Mouse (Mus musculus) intestine, embryonic 16.5 days (tissue): Measurements from ENCODE around the gene Degs2. TPM values are rescaled to one million over a fixed set of nuclear protein-coding genes. Genes with fewer than 3 reads are reported as not detected.

Experiments
- ATAC-seq: fragments of 200-750 bp; cut with Nextera tagmentation; 2 replicates; pipeline ENCODE4 v1.8.0; 2017; ENCODE audit warnings: moderate TSS enrichment, moderate library complexity
- H3K27ac ChIP-seq: fragments of 300-500 bp; sonication (generic); 2 replicates; pipeline ENCODE4 v1.5.1; 2014; ENCODE audit warnings: mild to moderate bottlenecking, low read length
- H3K27me3 ChIP-seq: fragments of 300-500 bp; sonication (generic); replicated peaks from 2 replicates; pipeline ENCODE4 v1.6.1; 2014; ENCODE audit warnings: low read length, control low read depth, mixed read lengths; ENCODE audit not compliant: control insufficient read depth, insufficient read depth
- H3K36me3 ChIP-seq: fragments of 300-500 bp; sonication (generic); 2 replicates; pipeline ENCODE4 v1.6.1; 2014; ENCODE audit warnings: low read length, control low read depth; ENCODE audit not compliant: control insufficient read depth, insufficient read depth
- H3K4me1 ChIP-seq: fragments of 300-500 bp; sonication (generic); 2 replicates; pipeline ENCODE4 v1.6.1; 2014; ENCODE audit warnings: low read length, control low read depth, mixed read lengths; ENCODE audit not compliant: control insufficient read depth, insufficient read depth
- H3K4me2 ChIP-seq: fragments of 300-500 bp; sonication (generic); 2 replicates; pipeline ENCODE4 v1.6.1; 2014; ENCODE audit warnings: low read depth, low read length, control low read depth
- H3K4me3 ChIP-seq: fragments of 300-500 bp; sonication (generic); 2 replicates; pipeline ENCODE4 v1.5.1; 2014; ENCODE audit warnings: mild to moderate bottlenecking, low read length
- H3K9ac ChIP-seq: fragments of 300-500 bp; sonication (generic); 2 replicates; pipeline ENCODE4 v1.6.1; 2014; ENCODE audit warnings: low read depth, low read length
- H3K9me3 ChIP-seq: fragments of 300-500 bp; sonication (generic); 2 replicates; pipeline ENCODE4 v1.6.1; 2016; ENCODE audit warnings: low read length, control low read depth; ENCODE audit not compliant: control insufficient read depth
- WGBS: fragments of 180-500 bp; shearing (Covaris S2); extraction: QIAGEN DNeasy Blood & Tissue Kit; methylation state at CpG from one replicate; pipeline ENCODE4 v1.1.7; 2014; 5-methylcytosine and 5-hydroxymethylcytosine counted together
- polyA plus RNA-seq: library from polyadenylated mRNA; unstranded; fragments of >200 nt; fragmentation: Nextera tagmentation; extraction: Ambion mirVana; gene quantifications from 2 replicates; pipeline ENCODE4 v1.2.1, GENCODE M21; 2015

Gene Degs2
- polyA plus RNA-seq, 1 experiment from 2014 or later: 161 TPM

DNA sequence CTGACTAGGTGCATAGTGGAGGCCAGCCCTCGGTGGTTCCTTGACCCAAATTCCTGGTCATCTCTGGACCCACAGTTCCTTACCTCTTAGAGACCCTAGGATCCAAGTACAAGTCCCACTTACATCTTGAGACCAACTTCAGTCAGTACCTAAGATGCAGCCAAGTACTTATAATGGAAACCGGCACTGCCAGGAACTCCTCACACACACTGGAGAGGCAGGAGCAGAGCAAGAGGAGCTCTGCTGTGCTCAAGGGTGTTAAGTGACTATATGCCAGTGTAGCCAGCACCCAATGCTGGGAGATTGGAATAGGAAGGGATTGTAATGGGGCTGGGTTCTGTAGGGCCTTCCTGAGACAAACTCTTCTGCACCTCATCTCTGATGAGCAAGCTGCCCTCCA, 27.2 kb downstream of the Degs2 start:
- Histone ChIP-seq H3K4me1 (peaks cover 2% of the 10 kb centered on the region; the same call in 1 of the 2 replicates), H3K4me2 (no peak overlapping the region), H3K36me3 (peaks cover 5% of the 10 kb centered on the region; the same call in 1 of the 2 replicates), H3K9ac (no peak overlapping the region), H3K4me3 (no peak overlapping the region), H3K27me3 (no peaks in the 10 kb centered on the region), H3K27ac (no peak overlapping the region), H3K9me3 (no peaks in the 10 kb centered on the region)
- no peak for ATAC-seq
- 86% methylated on average over 2 of the region's 2 CpGs for WGBS

DNA sequence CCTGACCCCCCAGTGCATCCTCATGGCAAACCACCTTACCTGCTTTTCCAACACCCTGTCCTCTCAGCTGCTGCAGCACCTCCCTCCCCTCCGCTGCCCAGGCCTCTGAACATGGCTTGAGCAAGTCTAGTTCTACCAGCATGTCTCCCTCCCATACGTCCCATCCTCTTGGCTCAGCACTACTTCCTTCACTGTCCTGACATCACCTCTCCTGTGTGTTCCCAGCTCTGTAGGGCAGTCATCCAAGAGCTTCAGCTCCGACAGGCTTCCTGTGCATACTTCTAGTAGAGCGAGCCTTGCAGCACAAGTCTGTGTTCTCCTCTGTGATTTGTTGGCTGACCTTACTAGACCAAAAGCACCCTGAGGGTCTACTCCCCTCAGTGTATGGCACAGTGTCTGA, 27.6 kb downstream of the Degs2 start:
- H3K4me3 ChIP-seq: no peak overlapping the region
- peaks cover 5% of the 10 kb centered on the region; the same call in 1 of the 2 replicates for H3K36me3 ChIP-seq
- no peaks in the 10 kb centered on the region for H3K27me3 ChIP-seq
- peaks cover 2% of the 10 kb centered on the region; the same call in 1 of the 2 replicates for H3K4me1 ChIP-seq
- ATAC-seq: no peak
- H3K27ac ChIP-seq: no peak overlapping the region
- no peak overlapping the region for H3K9ac ChIP-seq
- H3K4me2 ChIP-seq: no peak overlapping the region
- H3K9me3 ChIP-seq: no peaks in the 10 kb centered on the region
- WGBS: 84% methylated on average over 4 of the region's 4 CpGs

DNA sequence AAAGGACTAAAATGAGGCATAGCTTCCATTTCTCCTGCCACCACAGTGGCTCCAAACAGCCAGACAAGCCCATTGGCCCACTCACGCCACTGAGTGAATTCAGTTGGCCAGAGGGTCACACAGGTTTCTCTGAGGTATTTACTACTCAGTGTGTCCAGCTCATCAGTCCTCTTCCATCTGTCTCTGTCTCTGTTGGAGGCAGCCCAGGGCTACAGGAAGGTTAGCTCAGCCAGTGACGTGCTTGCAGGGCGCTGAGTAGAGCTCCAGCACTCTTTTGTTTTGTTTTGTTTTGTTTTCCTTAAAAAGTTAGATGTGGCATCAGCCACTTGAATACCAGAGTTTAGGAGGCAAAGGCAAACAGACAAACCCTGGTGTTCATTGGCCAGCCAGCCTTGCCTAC, 28.6 kb downstream of the Degs2 start:
- no peak for ATAC-seq
- no peak overlapping the region for H3K4me2 ChIP-seq
- no peak overlapping the region for H3K4me3 ChIP-seq
- no peaks in the 10 kb centered on the region for H3K9me3 ChIP-seq
- no peak overlapping the region for H3K27ac ChIP-seq
- no peak overlapping the region for H3K9ac ChIP-seq
- H3K36me3 ChIP-seq: peaks cover 5% of the 10 kb centered on the region; the same call in 1 of the 2 replicates
- 89% methylated on average over 3 of the region's 3 CpGs for WGBS
- H3K4me1 ChIP-seq: peaks cover 2% of the 10 kb centered on the region; the same call in 1 of the 2 replicates
- H3K27me3 ChIP-seq: no peaks in the 10 kb centered on the region

DNA sequence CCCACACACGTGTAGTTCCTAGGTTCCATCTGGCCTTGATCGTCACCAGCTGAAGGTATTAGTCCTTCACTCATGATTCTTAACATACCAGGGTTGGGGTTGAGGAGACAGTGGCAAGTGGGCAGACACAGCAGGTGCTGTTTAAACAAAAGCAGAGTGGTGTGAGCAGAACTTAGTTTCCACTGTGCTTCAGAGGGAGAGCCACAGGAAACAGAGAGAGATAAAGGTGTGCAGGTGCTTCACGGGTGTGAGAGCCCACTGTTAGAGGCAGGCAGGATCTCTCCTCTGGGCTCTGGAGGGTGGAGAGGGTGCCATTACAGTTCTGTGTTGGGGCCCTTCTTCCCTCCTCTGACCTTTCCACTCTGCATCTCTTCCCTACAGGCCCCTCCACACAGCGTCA, 29.2 kb downstream of the Degs2 start:
- Histone ChIP-seq H3K4me1 (peaks cover 2% of the 10 kb centered on the region; the same call in 1 of the 2 replicates), H3K4me2 (no peak overlapping the region), H3K36me3 (peaks cover 5% of the 10 kb centered on the region; the same call in 1 of the 2 replicates), H3K4me3 (no peak overlapping the region), H3K27ac (no peak overlapping the region), H3K27me3 (no peaks in the 10 kb centered on the region), H3K9ac (no peak overlapping the region), H3K9me3 (no peaks in the 10 kb centered on the region)
- 87% methylated on average over 4 of the region's 4 CpGs for WGBS
- ATAC-seq: no peak

DNA sequence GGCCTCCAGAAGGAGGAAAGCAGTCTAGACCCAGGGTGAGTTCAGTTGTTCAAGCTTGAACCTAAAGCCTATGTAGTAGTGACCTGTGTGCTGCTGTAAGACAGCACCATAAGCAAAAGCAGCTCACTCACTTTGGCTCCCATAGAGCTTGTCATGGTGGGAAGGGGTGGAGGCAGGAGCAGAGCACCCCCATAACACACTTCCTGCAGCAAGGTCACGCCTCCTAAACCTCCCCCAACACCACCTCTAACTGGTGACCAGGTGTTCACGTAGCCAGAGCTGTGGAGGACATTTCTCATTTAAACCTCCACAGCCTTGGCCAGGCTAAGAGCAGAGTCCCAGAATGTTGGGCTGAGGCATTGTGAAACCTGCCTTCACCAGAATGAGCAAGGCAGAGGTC, 30.6 kb downstream of the Degs2 start:
- Histone ChIP-seq H3K9ac (no peak overlapping the region), H3K4me1 (peaks cover 2% of the 10 kb centered on the region; the same call in 1 of the 2 replicates), H3K4me3 (no peak overlapping the region), H3K27me3 (no peaks in the 10 kb centered on the region), H3K27ac (no peak overlapping the region), H3K36me3 (no peaks in the 10 kb centered on the region), H3K9me3 (no peaks in the 10 kb centered on the region), H3K4me2 (no peak overlapping the region)
- WGBS: 92% methylated on average over 2 of the region's 2 CpGs
- ATAC-seq: no peak

DNA sequence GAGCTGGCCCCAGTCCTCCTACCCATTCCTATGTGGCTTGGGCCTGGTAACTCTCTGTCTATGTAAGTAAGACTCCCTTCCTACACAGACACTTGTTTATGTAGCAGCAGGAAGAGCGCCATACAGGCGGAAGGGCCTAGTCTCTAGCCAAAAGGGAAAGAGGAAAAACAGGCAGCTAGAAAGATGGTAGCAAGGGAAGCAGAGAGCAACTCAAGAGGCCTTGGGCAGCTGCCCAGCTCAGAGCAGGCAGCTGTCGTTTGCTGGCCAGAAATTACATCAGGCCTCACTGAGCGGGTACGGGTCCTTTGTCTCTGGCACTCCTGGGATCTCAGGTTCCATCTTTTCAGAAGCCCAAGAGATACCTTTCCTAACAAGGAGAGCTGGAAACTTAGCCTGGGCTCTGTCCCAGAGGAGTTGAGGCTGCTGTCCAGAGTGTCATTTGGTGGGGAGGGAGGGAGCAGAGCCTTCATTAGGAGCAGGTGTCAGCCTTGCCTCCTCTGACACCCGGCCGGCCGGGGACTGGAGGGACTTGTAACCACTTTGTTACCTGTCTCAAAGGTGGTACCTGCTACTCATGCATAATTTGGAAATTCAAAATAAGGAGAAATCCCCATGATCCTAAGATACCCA, 33.4 kb downstream of the Degs2 start:
- Histone ChIP-seq H3K27me3 (no peaks in the 10 kb centered on the region), H3K27ac (no peak overlapping the region), H3K9ac (no peak overlapping the region), H3K4me3 (no peak overlapping the region), H3K4me1 (no peaks in the 10 kb centered on the region), H3K9me3 (no peaks in the 10 kb centered on the region), H3K36me3 (no peaks in the 10 kb centered on the region), H3K4me2 (no peak overlapping the region)
- 68% methylated on average over 8 of the region's 8 CpGs for WGBS
- 0 out of 2 replicates have a peak, but pooled peaks have one; percentile 27 for ATAC-seq

DNA sequence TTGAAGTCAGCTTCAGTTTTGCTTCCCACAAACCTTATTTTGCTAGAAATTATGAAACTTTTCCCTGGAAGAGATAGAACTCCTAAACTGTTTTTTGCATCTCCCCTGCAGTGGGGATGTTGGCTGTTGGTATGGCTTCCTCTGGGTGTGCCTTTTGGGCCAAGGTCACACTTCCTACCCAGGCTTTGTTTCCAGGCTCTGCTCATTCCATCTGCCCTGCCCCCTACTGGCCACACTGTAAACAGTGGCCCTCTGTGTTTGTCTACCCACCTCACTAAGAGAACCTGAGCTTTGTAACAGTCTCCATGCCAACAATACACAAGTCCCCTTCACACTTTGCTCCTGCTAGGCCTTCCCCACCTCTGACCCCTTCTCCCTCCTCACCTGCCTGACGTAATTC, 44.8 kb downstream of the Degs2 start:
- no peaks in the 10 kb centered on the region for H3K36me3 ChIP-seq
- H3K4me3 ChIP-seq: no peak overlapping the region
- peak; percentile 45; the same call in 1 of the 2 replicates for ATAC-seq
- no peak overlapping the region for H3K4me2 ChIP-seq
- no peaks in the 10 kb centered on the region for H3K4me1 ChIP-seq
- 84% methylated on average over 1 of the region's 1 CpGs for WGBS
- H3K9me3 ChIP-seq: no peaks in the 10 kb centered on the region
- no peaks in the 10 kb centered on the region for H3K27me3 ChIP-seq
- H3K27ac ChIP-seq: no peak overlapping the region
- no peak overlapping the region for H3K9ac ChIP-seq

DNA sequence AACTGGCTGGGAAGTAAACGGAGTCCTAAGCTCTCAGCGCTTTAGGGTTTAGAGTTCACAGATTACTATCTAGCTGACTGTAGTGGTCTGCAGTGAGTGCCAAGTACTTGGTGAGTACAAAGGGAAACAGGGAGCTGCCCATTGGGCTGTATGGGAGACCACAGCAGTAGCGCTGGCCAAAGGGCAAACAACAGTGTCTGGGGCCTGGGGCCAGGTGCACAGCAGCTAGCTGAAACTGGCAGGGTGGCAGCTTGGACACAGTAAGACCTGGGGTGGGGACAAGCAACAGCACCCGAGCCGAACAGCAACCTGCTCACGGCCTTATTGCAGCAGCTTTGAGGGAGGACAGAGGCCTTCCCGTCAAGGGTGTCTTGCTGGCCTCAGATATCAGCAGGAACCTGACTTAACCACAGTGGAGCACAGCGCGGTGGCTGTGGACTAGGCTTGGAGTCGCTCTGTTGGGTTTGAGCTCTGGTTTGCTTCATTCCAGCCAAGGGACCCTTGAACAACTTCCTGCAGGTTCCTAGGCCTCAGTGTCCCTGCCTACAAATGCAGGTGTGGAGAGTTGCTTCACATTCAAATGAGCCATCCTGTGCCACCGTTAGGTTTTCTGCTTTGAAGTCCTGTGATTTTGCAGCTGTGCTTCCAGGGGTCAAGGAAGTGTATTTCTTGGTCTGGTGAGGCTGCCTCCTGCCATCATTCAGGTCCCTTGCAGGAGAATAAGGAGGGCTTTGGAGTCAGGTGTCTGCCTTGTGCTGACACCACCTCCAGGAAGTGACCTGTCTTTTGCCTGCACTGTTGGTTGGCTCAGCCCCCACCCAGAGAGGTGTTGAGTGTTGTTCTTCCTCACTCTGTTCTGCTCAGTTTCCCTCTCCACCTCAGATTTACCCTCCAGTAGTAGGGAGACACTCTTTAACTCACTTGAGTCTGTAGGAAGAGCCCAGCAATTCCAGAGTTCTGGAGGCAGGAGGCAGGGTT, 48.5 kb downstream of the Degs2 start:
- H3K36me3 ChIP-seq: no peaks in the 10 kb centered on the region; the same call in 1 of the 2 replicates
- no peaks in the 10 kb centered on the region for H3K4me1 ChIP-seq
- H3K27me3 ChIP-seq: no peaks in the 10 kb centered on the region
- peak; percentile 73 for ATAC-seq
- H3K9me3 ChIP-seq: no peaks in the 10 kb centered on the region
- no peak overlapping the region for H3K9ac ChIP-seq
- H3K4me3 ChIP-seq: no peak overlapping the region
- WGBS: 72% methylated on average over 11 of the region's 11 CpGs
- no peak overlapping the region for H3K4me2 ChIP-seq
- peak overlapping the region; percentile 17; the same call in 1 of the 2 replicates for H3K27ac ChIP-seq

DNA sequence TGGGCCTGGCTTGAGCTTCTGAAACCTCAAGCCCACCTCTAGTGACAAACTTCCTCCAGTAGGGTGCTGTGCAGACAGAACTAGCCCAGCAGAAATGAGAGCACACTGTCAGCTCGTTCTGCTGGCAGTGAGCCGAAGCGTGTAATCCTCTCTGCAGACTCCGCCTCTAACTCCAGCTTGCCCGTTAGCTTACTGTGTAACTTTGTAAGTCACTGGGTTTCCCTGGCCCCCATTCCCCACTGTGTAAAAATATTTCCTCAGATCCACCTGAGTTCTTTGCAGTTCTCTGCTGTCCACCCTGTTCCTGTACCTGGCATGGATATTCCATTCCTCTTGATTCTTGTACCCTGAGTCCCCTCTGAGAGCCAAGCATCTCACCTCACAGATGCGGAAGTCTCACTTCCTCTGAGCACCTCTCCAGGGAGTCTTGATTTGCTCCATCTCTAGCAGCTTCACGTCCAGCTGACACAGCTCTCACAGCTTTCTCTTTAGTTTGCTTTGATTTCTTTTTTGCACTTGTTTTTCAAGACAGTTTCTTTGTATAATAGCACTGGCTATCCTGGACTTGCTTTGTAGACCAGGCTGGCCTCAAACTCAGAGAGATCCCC, 51.0 kb downstream of the Degs2 start:
- Histone ChIP-seq H3K4me2 (no peak overlapping the region), H3K4me3 (no peak overlapping the region), H3K27ac (no peak overlapping the region), H3K4me1 (no peaks in the 10 kb centered on the region), H3K9ac (no peak overlapping the region), H3K36me3 (no peaks in the 10 kb centered on the region; the same call in 1 of the 2 replicates), H3K9me3 (no peaks in the 10 kb centered on the region), H3K27me3 (no peaks in the 10 kb centered on the region)
- 70% methylated on average over 7 of the region's 7 CpGs for WGBS
- no peak for ATAC-seq
